Mouse (Mus musculus): ENCODE data around the gene Cib4. TPM values are rescaled to one million over a fixed set of nuclear protein-coding genes. Genes with fewer than 3 reads are reported as not detected.

Cib4 gene
- polyA plus RNA-seq, 1 experiment from 2014 or later: not detected

DNA sequence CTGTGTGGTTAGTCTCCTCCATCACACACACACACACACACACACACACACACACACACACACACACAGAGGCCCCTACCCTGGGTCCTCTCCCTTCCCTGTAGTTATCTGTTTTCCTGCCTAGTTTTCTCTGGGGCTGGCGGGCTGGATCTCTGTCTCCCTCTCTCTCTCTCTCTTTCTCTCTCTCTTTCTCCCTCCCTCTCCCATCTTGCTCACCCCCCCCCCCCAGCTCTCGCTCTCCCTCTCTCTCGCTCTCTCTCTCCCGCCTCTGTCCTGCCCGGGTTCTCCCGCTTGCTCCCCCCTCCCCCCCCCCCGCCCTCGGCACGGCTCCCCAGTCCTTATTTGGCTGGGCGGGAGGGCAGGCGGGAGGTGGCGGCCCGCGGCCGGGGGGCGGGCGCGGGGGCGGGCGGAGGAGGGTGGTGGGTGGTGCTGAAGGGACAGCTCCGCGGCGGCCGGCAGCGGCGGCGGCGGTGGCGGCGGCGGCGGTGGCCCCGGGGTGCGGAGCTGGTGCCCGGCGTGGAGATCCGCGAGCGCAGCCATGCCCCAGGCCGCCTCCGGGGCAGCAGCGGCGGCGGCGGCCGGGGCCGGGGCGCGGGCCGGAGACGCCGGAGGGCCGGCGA lies 42.2 kb upstream of the Cib4 start, which contains the start of gene Kcnk3:
Gene Kcnk3, plus strand, starts transcription at position 490 of the 620 bp plus-strand sequence.
- Histone ChIP-seq H3K4me2 (peak within 1 kb of the TSS; percentile 61), H3K36me3 (no peaks in the 10 kb centered on the region), H3K9ac (no peak within 1 kb of the TSS), H3K4me1 (replicated peaks) (peaks cover 9% of the 10 kb centered on the region), H3K4me3 (replicated peaks) (peak within 1 kb of the TSS; percentile 42), H3K27ac (no peak within 1 kb of the TSS), H3K27me3 (peaks cover 80% of the 10 kb centered on the region), H3K9me3 (replicated peaks) (no peaks in the 10 kb centered on the region)
- WGBS (ENCODE audit: insufficient replicate concordance): 3% methylated on average over 49 of the region's 54 CpGs
- ATAC-seq (ENCODE audit: low read depth) (peak; percentile 59), DNase-seq (no peak)

DNA sequence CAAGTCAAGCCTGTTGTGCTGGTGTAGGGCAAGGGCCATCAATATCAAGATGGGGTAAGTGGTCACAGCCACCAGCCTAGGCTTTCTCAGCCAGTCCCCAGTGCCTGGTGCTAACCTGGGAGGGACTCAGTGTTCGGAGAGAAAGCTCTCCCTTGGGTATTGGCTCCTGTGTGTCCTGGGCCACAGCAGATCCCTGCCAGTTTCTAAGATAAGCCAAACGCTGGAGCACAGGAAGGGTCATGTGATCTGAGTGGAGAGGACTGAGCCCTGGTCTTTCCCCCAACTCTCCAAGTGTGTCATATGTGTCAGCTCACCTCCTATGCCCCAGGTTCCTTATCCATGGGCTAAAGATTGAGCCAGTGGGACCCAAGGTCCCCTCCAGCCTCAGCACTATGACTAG lies 41.5 kb upstream of the Cib4 start:
- Histone ChIP-seq H3K36me3 (no peaks in the 10 kb centered on the region), H3K9ac (no peak overlapping the region), H3K4me2 (no peak overlapping the region), H3K9me3 (replicated peaks) (no peaks in the 10 kb centered on the region), H3K27me3 (peaks cover 76% of the 10 kb centered on the region), H3K4me1 (replicated peaks) (peaks cover 9% of the 10 kb centered on the region), H3K27ac (no peak overlapping the region), H3K4me3 (replicated peaks) (no peak overlapping the region)
- no peak for DNase-seq
- 16% methylated on average over 2 of the region's 2 CpGs for WGBS (ENCODE audit: insufficient replicate concordance)
- no peak for ATAC-seq (ENCODE audit: low read depth)

DNA sequence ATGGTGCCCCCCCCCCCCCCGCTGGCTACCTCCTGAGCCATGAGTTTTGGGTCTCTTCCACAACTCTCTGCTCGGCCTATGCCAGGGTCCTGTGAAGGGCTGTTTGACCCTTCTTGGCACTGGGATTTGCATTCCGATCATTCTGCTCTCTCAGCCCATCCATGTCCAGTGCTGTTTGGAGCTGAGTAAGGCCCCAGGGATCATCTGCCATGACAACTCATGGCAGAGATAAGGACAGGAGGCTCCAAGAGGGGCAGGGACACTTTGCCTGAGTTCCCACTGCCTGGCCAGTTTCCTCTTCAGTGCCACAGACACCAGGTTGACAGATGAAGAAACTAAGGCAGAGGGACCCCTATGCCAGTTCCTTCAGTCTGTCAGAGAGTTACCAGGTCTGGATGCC lies 41.0 kb upstream of the Cib4 start:
- Histone ChIP-seq H3K36me3 (no peaks in the 10 kb centered on the region), H3K9me3 (replicated peaks) (no peaks in the 10 kb centered on the region), H3K27me3 (peaks cover 72% of the 10 kb centered on the region), H3K4me3 (replicated peaks) (no peak overlapping the region), H3K27ac (no peak overlapping the region), H3K4me2 (no peak overlapping the region), H3K9ac (no peak overlapping the region), H3K4me1 (replicated peaks) (peaks cover 9% of the 10 kb centered on the region)
- ATAC-seq (ENCODE audit: low read depth) (no peak), DNase-seq (no peak)
- 54% methylated on average over 3 of the region's 3 CpGs for WGBS (ENCODE audit: insufficient replicate concordance)

DNA sequence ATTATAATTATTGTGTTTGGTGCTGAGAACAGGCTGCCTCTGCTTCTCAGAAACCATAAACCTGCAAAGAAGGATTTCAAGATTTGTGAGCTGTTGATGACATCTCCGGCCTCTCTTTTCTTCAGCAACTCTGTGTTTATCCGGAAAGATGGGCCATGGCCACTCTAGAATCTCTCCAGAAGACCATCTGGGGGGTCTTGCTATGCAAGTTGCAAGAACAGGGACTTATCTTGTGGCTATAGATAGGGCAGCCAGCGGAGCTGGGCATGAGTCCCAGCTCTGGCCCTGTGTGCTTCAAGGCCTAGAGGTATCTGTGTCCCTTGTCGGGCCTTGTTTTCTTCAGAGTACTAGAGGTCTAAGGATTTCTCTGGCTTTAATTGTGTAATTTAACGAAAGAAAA lies 36.4 kb upstream of the Cib4 start:
- Histone ChIP-seq H3K36me3 (no peaks in the 10 kb centered on the region), H3K9me3 (replicated peaks) (no peaks in the 10 kb centered on the region), H3K4me1 (replicated peaks) (no peaks in the 10 kb centered on the region), H3K9ac (no peak overlapping the region), H3K27me3 (peaks cover 46% of the 10 kb centered on the region), H3K4me2 (no peak overlapping the region), H3K4me3 (replicated peaks) (no peak overlapping the region), H3K27ac (no peak overlapping the region)
- no peak for DNase-seq
- WGBS (ENCODE audit: insufficient replicate concordance): 56% methylated on average over 5 of the region's 5 CpGs
- no peak for ATAC-seq (ENCODE audit: low read depth)

DNA sequence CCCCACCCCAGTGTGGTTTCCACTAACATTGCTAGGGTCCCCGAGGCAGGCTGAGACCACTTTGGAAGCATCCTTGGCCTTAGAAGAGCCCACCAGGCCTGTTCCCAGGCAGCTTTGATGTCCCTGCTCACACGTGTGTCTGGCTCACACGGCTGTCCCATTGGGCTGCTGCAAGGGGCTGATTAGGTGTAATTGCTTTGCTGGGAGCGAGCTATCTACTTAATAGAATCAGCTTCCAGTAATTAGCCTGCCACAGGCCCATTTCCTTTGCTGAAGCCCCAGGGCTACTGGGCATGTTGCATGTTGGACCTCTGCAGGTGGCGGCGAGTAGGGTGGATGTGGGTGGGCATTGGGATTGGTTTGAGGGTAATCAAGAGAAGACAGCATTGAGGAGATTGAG lies 35.1 kb upstream of the Cib4 start:
- DNase-seq (no peak), ATAC-seq (ENCODE audit: low read depth) (no peak)
- Histone ChIP-seq H3K27ac (no peak overlapping the region), H3K9ac (no peak overlapping the region), H3K27me3 (peaks cover 34% of the 10 kb centered on the region), H3K9me3 (replicated peaks) (no peaks in the 10 kb centered on the region), H3K4me2 (no peak overlapping the region), H3K4me3 (replicated peaks) (no peak overlapping the region), H3K4me1 (replicated peaks) (peaks cover 11% of the 10 kb centered on the region), H3K36me3 (no peaks in the 10 kb centered on the region)
- WGBS (ENCODE audit: insufficient replicate concordance): 41% methylated on average over 6 of the region's 6 CpGs

DNA sequence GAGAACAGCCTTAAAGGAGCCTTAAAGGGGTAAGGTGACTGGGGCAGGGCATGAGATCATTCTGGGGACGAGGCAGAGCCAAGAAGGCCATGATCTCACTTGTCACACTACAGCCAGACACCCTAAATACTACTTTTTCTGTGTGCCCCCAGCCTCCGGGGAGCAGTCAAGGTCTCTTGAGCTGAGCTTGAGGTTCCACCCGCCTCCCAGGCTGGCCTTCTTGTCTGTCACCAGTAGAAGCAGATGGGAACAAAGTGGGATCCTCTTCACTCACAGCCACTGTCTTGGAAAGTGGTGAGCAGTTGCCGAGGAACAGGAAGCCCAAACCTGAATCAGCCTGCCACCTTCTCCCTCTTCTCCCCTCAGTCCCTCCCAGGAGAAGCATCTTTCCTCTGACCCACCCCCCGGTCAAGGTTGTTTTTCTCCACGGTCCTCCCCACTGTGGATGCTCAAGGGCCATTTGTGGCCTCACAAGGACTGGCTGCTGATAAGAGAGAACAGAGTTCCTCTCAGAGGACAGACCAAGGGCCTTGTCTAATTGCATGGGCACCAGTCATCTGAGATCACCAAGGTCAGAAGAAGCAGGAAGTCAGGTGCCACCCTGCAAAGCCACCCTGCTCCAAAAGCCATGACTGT lies 32.9 kb upstream of the Cib4 start:
- Histone ChIP-seq H3K9ac (no peak overlapping the region), H3K4me2 (no peak overlapping the region), H3K27me3 (peaks cover 23% of the 10 kb centered on the region; the same call in 1 of the 2 replicates), H3K36me3 (no peaks in the 10 kb centered on the region), H3K4me1 (replicated peaks) (peaks cover 11% of the 10 kb centered on the region), H3K27ac (no peak overlapping the region), H3K9me3 (replicated peaks) (no peaks in the 10 kb centered on the region), H3K4me3 (replicated peaks) (no peak overlapping the region)
- ATAC-seq (ENCODE audit: low read depth): no peak
- no peak for DNase-seq
- WGBS (ENCODE audit: insufficient replicate concordance): 44% methylated on average over 6 of the region's 6 CpGs

DNA sequence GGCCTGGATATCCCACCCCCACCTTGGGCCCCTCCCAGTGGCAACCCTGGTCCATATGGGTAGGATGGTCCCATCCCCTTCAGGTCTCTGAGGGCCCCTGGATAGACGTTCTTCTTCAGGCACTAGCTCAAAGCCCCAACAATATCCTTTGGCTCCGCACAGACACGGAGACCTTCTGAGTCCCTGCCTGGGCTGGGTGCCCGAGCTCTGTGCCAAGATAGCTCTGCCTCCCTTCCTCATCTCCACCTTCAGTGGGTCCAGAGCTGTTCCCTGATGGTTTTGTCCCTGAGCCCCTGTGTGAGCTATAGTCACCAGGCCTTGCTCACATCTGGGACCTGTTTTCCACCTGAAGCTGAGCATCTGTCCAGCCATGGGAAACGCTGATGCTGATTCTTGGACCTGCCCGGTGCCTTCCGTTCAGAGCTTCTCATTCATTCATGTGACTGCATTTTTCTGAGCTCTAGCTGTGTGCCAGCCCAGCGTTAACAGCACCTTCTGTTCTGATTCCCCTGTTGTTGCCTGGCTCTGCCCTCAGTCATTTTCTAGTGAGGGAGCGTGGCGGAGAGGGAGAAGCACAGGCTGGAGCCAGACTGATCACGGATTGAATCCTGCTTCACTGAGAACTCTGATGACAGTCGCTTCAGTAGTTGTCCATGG lies 32.1 kb upstream of the Cib4 start:
- no peaks in the 10 kb centered on the region for H3K36me3 ChIP-seq
- no peak overlapping the region for H3K4me2 ChIP-seq
- H3K27me3 ChIP-seq: peaks cover 23% of the 10 kb centered on the region; the same call in 1 of the 2 replicates
- 72% methylated on average over 12 of the region's 12 CpGs for WGBS (ENCODE audit: insufficient replicate concordance)
- no peak overlapping the region for H3K9ac ChIP-seq
- no peak for ATAC-seq (ENCODE audit: low read depth)
- no peaks in the 10 kb centered on the region for H3K9me3 ChIP-seq (replicated peaks)
- DNase-seq: no peak
- H3K4me3 ChIP-seq (replicated peaks): no peak overlapping the region
- H3K27ac ChIP-seq: no peak overlapping the region
- peaks cover 11% of the 10 kb centered on the region for H3K4me1 ChIP-seq (replicated peaks)

DNA sequence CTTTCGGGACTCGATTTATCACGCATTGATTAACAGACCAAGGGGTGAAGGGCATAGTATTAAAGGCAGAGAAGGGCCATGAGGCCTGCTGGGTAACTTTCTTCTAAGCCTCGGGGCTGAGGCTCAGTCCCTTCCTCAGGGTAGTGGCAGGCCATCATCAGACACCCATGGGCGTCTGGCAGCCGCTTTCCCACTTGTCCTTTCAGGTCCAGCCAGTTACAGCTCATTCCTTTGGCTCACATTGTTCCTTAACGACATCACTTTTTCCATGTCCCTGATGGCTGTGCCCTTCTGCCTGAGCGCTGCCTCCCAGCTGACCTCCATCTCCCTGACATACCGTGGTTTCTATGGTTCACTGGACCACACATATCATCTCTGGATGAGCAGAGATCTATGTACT lies 31.6 kb upstream of the Cib4 start:
- DNase-seq: no peak
- no peaks in the 10 kb centered on the region for H3K9me3 ChIP-seq (replicated peaks)
- no peak overlapping the region for H3K27ac ChIP-seq
- H3K4me3 ChIP-seq (replicated peaks): no peak overlapping the region
- no peak for ATAC-seq (ENCODE audit: low read depth)
- WGBS (ENCODE audit: insufficient replicate concordance): 56% methylated on average over 9 of the region's 9 CpGs
- H3K36me3 ChIP-seq: no peaks in the 10 kb centered on the region
- H3K4me1 ChIP-seq (replicated peaks): peaks cover 11% of the 10 kb centered on the region
- H3K9ac ChIP-seq: no peak overlapping the region
- no peak overlapping the region for H3K4me2 ChIP-seq
- peaks cover 23% of the 10 kb centered on the region; the same call in 1 of the 2 replicates for H3K27me3 ChIP-seq

DNA sequence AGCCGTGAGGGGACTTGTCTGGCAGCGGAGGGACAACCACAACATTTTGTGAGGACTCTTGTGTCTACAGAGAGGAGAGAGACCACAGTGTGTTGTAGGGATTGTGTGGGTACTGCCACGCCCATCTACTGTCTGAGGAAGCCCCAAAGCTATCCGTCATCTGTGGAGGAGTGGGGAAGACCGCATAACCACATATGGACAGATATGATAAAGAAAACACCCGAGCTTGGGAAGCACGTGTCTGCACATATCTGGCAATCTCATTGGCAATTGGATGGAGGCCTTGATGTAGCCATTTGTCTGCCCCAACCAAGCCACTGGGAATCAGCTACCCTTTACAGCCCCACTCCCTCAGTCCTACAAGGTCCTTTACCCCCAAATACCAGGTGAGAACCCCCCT lies 30.6 kb upstream of the Cib4 start:
- no peaks in the 10 kb centered on the region for H3K36me3 ChIP-seq
- DNase-seq (no peak), ATAC-seq (ENCODE audit: low read depth) (peak; percentile 78)
- H3K9ac ChIP-seq: no peak overlapping the region
- H3K4me2 ChIP-seq: no peak overlapping the region
- WGBS (ENCODE audit: insufficient replicate concordance): 26% methylated on average over 7 of the region's 7 CpGs
- H3K4me1 ChIP-seq (replicated peaks): peaks cover 11% of the 10 kb centered on the region
- no peaks in the 10 kb centered on the region for H3K9me3 ChIP-seq (replicated peaks)
- H3K27me3 ChIP-seq: peaks cover 23% of the 10 kb centered on the region; the same call in 1 of the 2 replicates
- H3K27ac ChIP-seq: no peak overlapping the region
- H3K4me3 ChIP-seq (replicated peaks): no peak overlapping the region

DNA sequence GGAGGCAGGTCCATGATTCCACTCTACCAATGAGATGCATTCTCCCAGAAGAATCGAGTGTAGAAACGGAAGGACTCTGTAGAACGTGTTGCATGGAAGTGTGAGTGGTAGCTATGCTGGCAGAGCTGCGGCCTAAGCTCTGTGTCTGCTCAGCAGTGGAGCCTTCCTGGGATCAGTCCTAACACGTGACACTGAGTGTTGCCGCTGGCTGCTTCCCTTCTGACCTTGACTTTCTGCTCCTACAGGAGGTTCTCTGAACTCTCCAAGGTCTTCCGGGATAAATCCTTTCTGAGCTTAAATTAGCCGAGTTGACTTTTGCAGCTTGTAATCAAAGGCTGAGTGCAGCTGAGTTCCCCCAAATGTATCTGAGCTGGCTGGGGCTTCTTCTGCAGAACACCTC lies 28.7 kb upstream of the Cib4 start:
- no peak for DNase-seq
- 69% methylated on average over 8 of the region's 8 CpGs for WGBS (ENCODE audit: insufficient replicate concordance)

DNA sequence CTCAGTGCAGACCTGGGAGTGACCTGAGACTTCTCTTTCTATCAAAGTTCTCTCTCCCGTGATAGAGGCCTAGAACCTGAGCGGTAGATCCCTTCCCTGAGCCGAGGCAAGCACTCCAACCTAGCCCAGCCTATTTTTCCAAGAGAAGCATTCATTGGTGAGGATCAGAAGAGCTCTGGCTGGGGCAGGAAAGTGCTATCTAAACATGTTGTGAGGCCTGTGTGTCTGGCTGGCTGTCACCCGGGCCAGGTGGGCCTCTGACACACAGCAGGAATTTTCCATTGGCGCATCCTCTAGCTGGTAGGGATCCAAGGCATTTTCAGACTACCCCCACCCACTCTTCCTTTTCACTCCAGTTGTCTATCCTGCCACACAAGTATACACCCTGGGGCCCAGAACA lies 26.2 kb upstream of the Cib4 start:
- Histone ChIP-seq H3K9me3 (replicated peaks) (no peaks in the 10 kb centered on the region), H3K4me2 (no peak overlapping the region), H3K27me3 (0 out of 2 replicates have a peak, but pooled peaks cover 2% of the 10 kb centered on the region), H3K4me3 (replicated peaks) (no peak overlapping the region), H3K36me3 (no peaks in the 10 kb centered on the region), H3K9ac (no peak overlapping the region), H3K4me1 (replicated peaks) (peaks cover 11% of the 10 kb centered on the region), H3K27ac (no peak overlapping the region)
- ATAC-seq (ENCODE audit: low read depth): no peak
- WGBS (ENCODE audit: insufficient replicate concordance): 48% methylated on average over 5 of the region's 5 CpGs
- no peak for DNase-seq

More for the DNA sequence above, 28.7 kb upstream of the Cib4 start:
- peaks cover 23% of the 10 kb centered on the region; the same call in 1 of the 2 replicates for H3K27me3 ChIP-seq
- peaks cover 11% of the 10 kb centered on the region for H3K4me1 ChIP-seq (replicated peaks)
- H3K4me3 ChIP-seq (replicated peaks): no peak overlapping the region
- no peak overlapping the region for H3K9ac ChIP-seq
- no peak for ATAC-seq (ENCODE audit: low read depth)
- no peak overlapping the region for H3K27ac ChIP-seq
- H3K36me3 ChIP-seq: no peaks in the 10 kb centered on the region
- no peaks in the 10 kb centered on the region for H3K9me3 ChIP-seq (replicated peaks)
- no peak overlapping the region for H3K4me2 ChIP-seq

All from liver, embryonic 13.5 days (tissue).